Mouse (Mus musculus) testis, adult 2 months (tissue): Measurements from ENCODE around the gene Klhl11. TPM values are rescaled to one million over a fixed set of nuclear protein-coding genes. Genes with fewer than 3 reads are reported as not detected.
A peak's percentile ranks its signal among the peaks of the same experiment; 100 is the strongest.

Experiments
- H3K27ac ChIP-seq: fragments of 200-500 bp; 2 replicates; pipeline ENCODE4 v1.5.1; 2012; ENCODE audit warnings: low read depth, low read length; ENCODE audit not compliant: control insufficient read depth, insufficient read depth
- H3K27me3 ChIP-seq: fragments of 200-500 bp; 2 replicates; pipeline ENCODE4 v1.6.1; 2012; ENCODE audit warnings: mild to moderate bottlenecking, low read length, moderate library complexity; ENCODE audit not compliant: control insufficient read depth, insufficient read depth
- H3K36me3 ChIP-seq: fragments of 200-500 bp; 2 replicates; pipeline ENCODE4 v1.6.1; 2012; ENCODE audit warnings: mild to moderate bottlenecking, low read length; ENCODE audit not compliant: control insufficient read depth, insufficient read depth
- H3K4me1 ChIP-seq: fragments of 200-500 bp; 2 replicates; pipeline ENCODE4 v1.6.1; 2012; ENCODE audit warnings: low read length; ENCODE audit not compliant: control insufficient read depth, insufficient read depth
- H3K4me3 ChIP-seq: fragments of 200-500 bp; 2 replicates; pipeline ENCODE4 v1.5.1; 2012; ENCODE audit warnings: low read depth, mild to moderate bottlenecking, low read length, moderate library complexity, mixed read lengths; ENCODE audit not compliant: control insufficient read depth
- CTCF ChIP-seq: fragments of 200-500 bp; IDR thresholded peaks from 2 replicates; pipeline ENCODE4 v1.5.1; 2012; ENCODE audit warnings: low read depth, mild to moderate bottlenecking, inconsistent platforms, low read length, moderate library complexity; ENCODE audit not compliant: control insufficient read depth, insufficient read depth, insufficient replicate concordance
- POLR2A ChIP-seq: fragments of 200-500 bp; IDR thresholded peaks from 2 replicates; pipeline ENCODE4 v1.6.1; 2012; ENCODE audit warnings: low read depth, mild to moderate bottlenecking, inconsistent platforms, low read length, moderate library complexity; ENCODE audit not compliant: control insufficient read depth
- polyA plus RNA-seq: library from polyadenylated mRNA; depleted of rRNA; stranded (reverse); fragments of >200 nt; gene quantifications from 2 replicates; pipeline ENCODE4 v1.2.3, GENCODE M21; 2012

Gene Klhl11
- polyA plus RNA-seq, 1 experiment: 11.2 TPM

GRCm38 (mm10) chr11:100493771-100494170, 21.2 kb upstream of the Klhl11 start:
- H3K27ac ChIP-seq: no peak overlapping the region
- no peaks in the 10 kb centered on the region for H3K4me1 ChIP-seq
- TF ChIP-seq POLR2A (no peak), CTCF (no peak)
- H3K27me3 ChIP-seq: no peaks in the 10 kb centered on the region
- no peak overlapping the region for H3K4me3 ChIP-seq
- no peaks in the 10 kb centered on the region; the same call in none of the 2 replicates for H3K36me3 ChIP-seq

GRCm38 (mm10) chr11:100490951-100491350, 18.4 kb upstream of the Klhl11 start:
- Histone ChIP-seq H3K4me1 (no peaks in the 10 kb centered on the region), H3K27me3 (no peaks in the 10 kb centered on the region), H3K4me3 (no peak overlapping the region), H3K27ac (no peak overlapping the region), H3K36me3 (no peaks in the 10 kb centered on the region; the same call in none of the 2 replicates)
- TF ChIP-seq CTCF (no peak), POLR2A (no peak)

- no peak overlapping the region for H3K4me3 ChIP-seq
- TF ChIP-seq CTCF: no peak
- TF ChIP-seq POLR2A: no peak
- H3K27me3 ChIP-seq: no peaks in the 10 kb centered on the region
- peaks cover 2% of the 10 kb centered on the region for H3K36me3 ChIP-seq
- H3K27ac ChIP-seq: no peak overlapping the region
- H3K4me1 ChIP-seq: no peaks in the 10 kb centered on the region
These were observed 13.4 kb upstream of the Klhl11 start for GRCm38 (mm10) chr11:100485801-100486538.

DNA sequence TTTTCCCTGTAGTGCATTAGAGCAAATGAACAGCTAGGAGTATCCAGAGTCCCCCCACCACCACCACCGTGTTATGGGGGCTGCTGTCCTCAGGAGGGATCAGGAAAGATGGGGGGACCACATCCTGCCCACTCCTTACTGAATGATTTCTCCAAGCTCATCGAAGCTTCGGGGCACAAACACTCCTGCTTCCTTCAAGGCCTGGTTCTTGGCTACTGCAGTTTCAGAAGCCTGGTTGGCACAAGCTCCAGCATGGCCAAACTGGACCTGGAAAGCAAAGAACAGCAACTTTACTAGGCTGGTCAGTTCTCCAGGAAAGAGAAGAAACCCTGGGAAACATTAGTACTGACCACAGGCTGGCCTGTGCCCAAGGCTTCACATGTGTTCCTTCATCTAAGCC, 11.9 kb upstream of the Klhl11 start:
- H3K36me3 ChIP-seq: peaks cover 2% of the 10 kb centered on the region
- H3K27ac ChIP-seq: no peak overlapping the region
- no peaks in the 10 kb centered on the region for H3K4me1 ChIP-seq
- TF ChIP-seq CTCF: no peak
- no peak for TF ChIP-seq POLR2A
- no peaks in the 10 kb centered on the region for H3K27me3 ChIP-seq
- H3K4me3 ChIP-seq: no peak overlapping the region

DNA sequence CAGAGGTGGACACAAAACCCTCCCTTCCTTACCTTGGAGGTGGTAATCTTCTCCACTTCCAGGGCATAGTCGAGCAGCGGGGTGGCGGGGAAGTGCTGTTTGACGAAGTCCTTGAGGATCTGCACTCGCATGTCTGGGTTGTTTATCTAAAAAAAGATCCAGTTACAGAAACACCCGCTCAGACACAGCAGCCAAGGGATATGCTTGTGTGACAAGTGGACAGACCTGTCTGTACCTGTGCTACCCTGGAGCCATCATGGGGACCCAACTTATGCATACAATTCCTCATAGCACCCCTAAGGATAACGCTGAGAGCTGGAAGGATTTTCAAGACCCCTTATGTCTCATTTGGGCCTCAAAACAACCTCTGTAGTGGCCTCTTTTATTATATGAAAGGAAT, 6.6 kb upstream of the Klhl11 start:
- Histone ChIP-seq H3K4me3 (no peak overlapping the region), H3K36me3 (peaks cover 2% of the 10 kb centered on the region), H3K27me3 (no peaks in the 10 kb centered on the region), H3K4me1 (no peaks in the 10 kb centered on the region), H3K27ac (no peak overlapping the region)
- TF ChIP-seq CTCF (no peak), POLR2A (no peak)

GRCm38 (mm10) chr11:100476281-100476680, 3.7 kb upstream of the Klhl11 start:
- Histone ChIP-seq H3K4me3 (no peak overlapping the region), H3K27ac (no peak overlapping the region), H3K4me1 (peaks cover 5% of the 10 kb centered on the region), H3K36me3 (peaks cover 1% of the 10 kb centered on the region), H3K27me3 (no peaks in the 10 kb centered on the region)
- TF ChIP-seq CTCF (no peak), POLR2A (no peak)

GRCm38 (mm10) chr11:100472935-100473295, 374 bp upstream of the Klhl11 start:
- Histone ChIP-seq H3K4me3 (peak overlapping the region; percentile 91), H3K36me3 (no peaks in the 10 kb centered on the region; the same call in none of the 2 replicates), H3K4me1 (peaks cover 7% of the 10 kb centered on the region), H3K27me3 (no peaks in the 10 kb centered on the region), H3K27ac (peak overlapping the region; percentile 83)
- TF ChIP-seq CTCF (no peak), POLR2A (no peak)
